Mouse (Mus musculus) kidney, embryonic 16.5 days (tissue): ENCODE measurements at regions not wholly inside any gene's neighbourhood (a gene's known extent, or its start where the extent isn't known, plus 50 kb on each side); places are given as distances from the start of the nearest gene placed in this dataset.

Experiments
- ATAC-seq: fragments of 200-750 bp; cut with Nextera tagmentation; 2 replicates; pipeline ENCODE4 v1.8.0; 2017; ENCODE audit warnings: moderate TSS enrichment; ENCODE audit not compliant: low FRiP score, low TSS enrichment
- H3K27ac ChIP-seq: fragments of 300-500 bp; sonication (generic); 2 replicates; pipeline ENCODE4 v1.5.1; 2014; ENCODE audit warnings: low read length
- H3K27me3 ChIP-seq: fragments of 300-500 bp; sonication (generic); 2 replicates; pipeline ENCODE4 v1.6.1; 2014; ENCODE audit warnings: low read length, control low read depth, mixed read lengths; ENCODE audit not compliant: insufficient read depth
- H3K36me3 ChIP-seq: fragments of 300-500 bp; sonication (generic); 2 replicates; pipeline ENCODE4 v1.6.1; 2014; ENCODE audit warnings: low read length, control low read depth, mixed read lengths; ENCODE audit not compliant: insufficient read depth
- H3K4me1 ChIP-seq: fragments of 300-500 bp; sonication (generic); 2 replicates; pipeline ENCODE4 v1.6.1; 2014; ENCODE audit warnings: low read length, control low read depth, mixed read lengths; ENCODE audit not compliant: insufficient read depth
- H3K4me2 ChIP-seq: fragments of 300-500 bp; sonication (generic); replicated peaks from 2 replicates; pipeline ENCODE4 v1.6.1; 2014; ENCODE audit warnings: low read depth, low read length
- H3K4me3 ChIP-seq: fragments of 300-500 bp; sonication (generic); 2 replicates; pipeline ENCODE4 v1.5.1; 2014; ENCODE audit warnings: mild to moderate bottlenecking, low read length
- H3K9ac ChIP-seq: fragments of 300-500 bp; sonication (generic); replicated peaks from 2 replicates; pipeline ENCODE4 v1.6.1; 2014; ENCODE audit warnings: low read length
- H3K9me3 ChIP-seq: fragments of 300-500 bp; sonication (generic); 2 replicates; pipeline ENCODE4 v1.6.1; 2016; ENCODE audit warnings: low read length, control low read depth
- WGBS: fragments of 180-500 bp; shearing (Covaris S2); extraction: QIAGEN DNeasy Blood & Tissue Kit; methylation state at CpG from one replicate; pipeline ENCODE4 v1.1.7; 2014; 5-methylcytosine and 5-hydroxymethylcytosine counted together

DNA sequence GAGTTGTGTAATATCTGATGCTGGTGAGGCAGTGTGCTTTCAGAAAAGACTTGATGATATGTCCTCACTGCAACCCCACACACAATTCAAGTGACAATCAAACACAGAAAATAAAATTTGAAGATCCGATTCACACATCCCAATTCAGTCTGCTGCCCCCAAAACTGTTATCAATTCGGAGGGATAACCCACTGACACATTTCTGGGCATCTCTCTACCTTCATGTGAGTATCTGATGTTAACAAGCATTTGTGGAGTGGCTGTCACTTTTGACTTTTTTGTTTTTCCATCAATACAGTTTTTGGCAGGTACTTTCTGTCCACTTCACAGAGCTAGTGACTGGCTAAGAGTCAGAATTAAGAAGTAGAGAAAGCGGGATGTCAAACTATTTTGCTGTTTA, 101.4 kb upstream of the Eef1e1 start:
- Histone ChIP-seq H3K27me3 (no peaks in the 10 kb centered on the region), H3K36me3 (no peaks in the 10 kb centered on the region), H3K9ac (no peak overlapping the region), H3K4me2 (no peak overlapping the region), H3K27ac (no peak overlapping the region), H3K9me3 (no peaks in the 10 kb centered on the region), H3K4me1 (no peaks in the 10 kb centered on the region), H3K4me3 (no peak overlapping the region)
- no peak for ATAC-seq
- WGBS: 95% methylated on average over 3 of the region's 3 CpGs

DNA sequence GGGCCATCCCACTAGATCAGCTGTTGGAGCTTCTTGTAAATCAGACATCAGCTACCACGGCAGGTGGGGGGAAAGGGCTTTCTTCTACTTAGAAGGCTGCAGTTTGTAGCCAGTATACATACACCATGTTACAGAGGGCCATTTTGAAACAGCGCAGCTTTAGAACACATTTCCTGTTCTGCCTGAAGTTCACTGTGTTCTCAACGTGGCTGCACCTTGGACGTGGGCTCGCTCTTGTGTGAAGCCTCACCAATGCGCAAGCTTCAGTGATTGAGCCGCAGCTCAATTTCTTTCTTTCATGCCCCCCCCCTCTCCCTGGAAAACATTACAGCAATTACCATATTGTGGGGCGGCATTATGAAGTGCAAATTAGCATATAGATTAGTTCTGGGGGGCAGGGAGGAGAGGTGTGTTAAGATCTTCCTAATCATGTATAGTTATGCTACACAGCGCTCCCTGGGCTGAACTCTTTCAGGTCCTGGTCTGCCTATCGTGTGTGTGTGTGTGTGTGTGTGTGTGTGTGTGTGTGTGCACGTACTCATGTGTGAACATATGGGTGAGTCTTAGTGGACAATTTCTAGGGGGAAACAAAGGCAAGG, 97.9 kb upstream of the Eef1e1 start:
- ATAC-seq: no peak

DNA sequence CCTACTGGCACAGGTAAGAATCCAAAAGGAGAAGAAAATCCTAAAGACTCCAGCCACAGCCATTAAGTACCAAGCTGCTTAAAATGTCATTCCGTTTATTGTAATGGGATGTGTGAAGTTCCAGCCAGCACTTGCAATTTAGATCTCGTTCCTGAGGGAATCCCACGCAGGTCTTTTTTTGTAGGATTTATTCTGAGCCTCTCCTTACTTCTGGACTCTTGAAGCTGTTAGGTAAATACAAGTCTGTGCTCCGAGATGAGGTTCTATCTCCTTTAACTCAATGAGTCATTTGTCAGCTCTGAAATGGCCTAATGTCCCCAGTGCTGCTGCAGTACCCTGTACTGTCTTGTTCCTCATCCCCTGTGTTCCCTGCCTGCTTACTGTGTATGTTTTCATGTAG, 94.9 kb upstream of the Eef1e1 start:
- no peaks in the 10 kb centered on the region for H3K4me1 ChIP-seq
- no peak for ATAC-seq
- H3K9ac ChIP-seq: no peak overlapping the region
- H3K36me3 ChIP-seq: no peaks in the 10 kb centered on the region
- no peak overlapping the region for H3K4me2 ChIP-seq
- no peak overlapping the region for H3K27ac ChIP-seq
- no peak overlapping the region for H3K4me3 ChIP-seq
- H3K27me3 ChIP-seq: no peaks in the 10 kb centered on the region
- H3K9me3 ChIP-seq: peaks cover 4% of the 10 kb centered on the region; the same call in 1 of the 2 replicates
- WGBS: 77% methylated on average over 4 of the region's 4 CpGs

More for the DNA sequence above, 97.9 kb upstream of the Eef1e1 start:
- Histone ChIP-seq H3K9me3 (peaks cover 2% of the 10 kb centered on the region; the same call in 1 of the 2 replicates), H3K4me2 (no peak overlapping the region), H3K36me3 (no peaks in the 10 kb centered on the region), H3K27ac (no peak overlapping the region), H3K27me3 (no peaks in the 10 kb centered on the region), H3K4me3 (no peak overlapping the region), H3K9ac (no peak overlapping the region), H3K4me1 (no peaks in the 10 kb centered on the region)
- WGBS: 67% methylated on average over 11 of the region's 11 CpGs

DNA sequence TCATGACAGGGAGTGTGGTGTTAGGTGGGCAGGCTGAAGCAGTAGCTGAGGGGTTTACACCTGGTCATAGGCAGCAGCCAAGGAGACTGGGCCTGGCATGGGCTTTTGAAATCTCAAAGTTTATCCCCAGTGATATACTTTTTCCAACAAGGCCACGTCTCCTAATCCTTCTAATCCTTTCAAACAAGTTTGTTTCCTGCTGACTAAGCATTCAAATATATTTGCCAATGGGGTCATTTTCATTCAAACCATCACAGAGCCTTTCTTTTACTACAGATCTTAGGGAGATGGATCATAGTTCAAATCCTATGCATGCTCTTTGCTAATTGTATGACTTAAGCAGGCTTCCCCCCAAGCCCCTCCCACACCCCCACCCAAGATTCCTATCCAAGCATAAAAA, 93.0 kb upstream of the Eef1e1 start:
- WGBS: 85% methylated on average over 1 of the region's 1 CpGs
- no peak for ATAC-seq
- Histone ChIP-seq H3K4me3 (no peak overlapping the region), H3K27me3 (no peaks in the 10 kb centered on the region), H3K9me3 (peaks cover 4% of the 10 kb centered on the region; the same call in 1 of the 2 replicates), H3K36me3 (no peaks in the 10 kb centered on the region), H3K4me1 (no peaks in the 10 kb centered on the region), H3K4me2 (no peak overlapping the region), H3K27ac (no peak overlapping the region), H3K9ac (no peak overlapping the region)

DNA sequence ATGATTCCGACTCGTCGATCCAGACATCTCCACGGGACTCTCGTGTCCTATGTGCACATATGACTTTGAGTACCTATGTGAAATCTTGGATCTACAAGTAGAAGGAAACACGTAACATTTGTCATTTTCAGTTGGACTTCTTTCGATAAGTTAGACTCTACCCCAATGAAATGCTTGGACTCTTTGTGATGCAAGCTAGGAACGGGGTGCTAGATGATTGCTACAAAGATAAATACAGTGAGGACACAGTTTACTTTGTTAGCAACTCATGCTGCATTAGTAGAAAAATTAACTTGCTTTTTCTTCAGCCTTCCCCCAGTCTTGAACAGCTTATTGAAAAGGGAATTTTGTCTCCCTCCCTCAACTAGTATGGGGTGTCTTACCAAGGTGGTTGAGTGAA, 81.2 kb upstream of the Eef1e1 start:
- H3K4me1 ChIP-seq: no peaks in the 10 kb centered on the region
- no peak for ATAC-seq
- H3K36me3 ChIP-seq: no peaks in the 10 kb centered on the region
- H3K9me3 ChIP-seq: no peaks in the 10 kb centered on the region
- no peak overlapping the region for H3K27ac ChIP-seq
- no peaks in the 10 kb centered on the region for H3K27me3 ChIP-seq
- WGBS: 87% methylated on average over 8 of the region's 8 CpGs
- H3K4me3 ChIP-seq: no peak overlapping the region
- H3K9ac ChIP-seq: no peak overlapping the region
- no peak overlapping the region for H3K4me2 ChIP-seq

DNA sequence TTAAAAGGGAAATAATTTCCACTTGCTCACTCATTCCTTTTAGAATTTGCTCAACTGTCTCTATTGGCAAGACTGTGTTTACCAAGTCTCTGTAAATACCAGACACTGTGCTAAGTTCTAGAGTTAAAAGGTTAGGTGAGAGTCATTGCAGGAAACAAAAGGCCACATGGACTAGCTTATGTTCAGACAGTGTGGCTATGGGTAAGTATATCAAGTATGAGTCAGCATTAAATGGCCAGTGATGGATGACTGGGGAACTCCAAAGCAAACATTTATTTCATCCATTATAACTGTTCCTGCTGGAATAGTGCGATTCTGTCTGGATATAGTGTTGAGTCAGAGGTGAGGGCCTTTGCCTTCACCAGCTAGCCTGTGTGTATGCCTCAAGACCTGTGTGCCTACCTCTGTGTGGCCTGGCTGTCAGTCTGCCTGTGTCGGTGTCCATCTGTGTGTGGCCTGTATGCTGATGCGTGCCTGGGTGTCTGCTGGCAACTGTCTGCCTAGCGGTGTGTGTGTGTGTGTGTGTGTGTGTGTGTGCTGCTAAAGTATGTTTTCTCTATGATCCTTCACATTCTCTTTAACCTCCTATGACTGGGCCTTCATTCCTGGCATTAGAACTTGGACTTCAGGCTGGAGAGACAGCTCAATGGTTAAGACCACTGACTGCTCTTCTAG, 77.6 kb upstream of the Eef1e1 start:
- no peaks in the 10 kb centered on the region for H3K4me1 ChIP-seq
- 90% methylated on average over 4 of the region's 4 CpGs for WGBS
- no peak for ATAC-seq
- H3K27ac ChIP-seq: no peak overlapping the region
- no peaks in the 10 kb centered on the region for H3K9me3 ChIP-seq
- H3K27me3 ChIP-seq: no peaks in the 10 kb centered on the region
- H3K4me3 ChIP-seq: no peak overlapping the region
- no peak overlapping the region for H3K4me2 ChIP-seq
- H3K36me3 ChIP-seq: no peaks in the 10 kb centered on the region
- H3K9ac ChIP-seq: no peak overlapping the region

DNA sequence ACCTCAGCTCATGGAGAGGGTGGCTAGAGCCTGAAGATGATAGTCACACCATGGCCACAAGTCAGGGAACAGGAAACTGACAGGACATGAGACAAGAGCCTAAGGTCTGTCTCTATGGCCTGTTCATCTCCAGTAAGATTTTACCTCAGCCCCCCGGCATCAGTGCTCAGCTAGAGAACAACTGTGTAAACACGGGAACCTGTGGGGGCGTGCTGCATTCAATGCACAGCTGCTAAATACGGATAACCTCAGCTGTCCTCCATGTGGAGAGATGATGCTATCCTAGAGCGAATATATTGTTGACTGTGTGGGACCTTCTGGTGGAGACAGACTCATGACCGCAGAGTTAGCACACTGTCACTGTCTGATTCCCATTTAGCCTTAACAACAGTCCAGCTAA, 76.4 kb upstream of the Eef1e1 start:
- H3K4me3 ChIP-seq: no peak overlapping the region
- H3K9me3 ChIP-seq: no peaks in the 10 kb centered on the region
- no peak overlapping the region for H3K9ac ChIP-seq
- no peak for ATAC-seq
- no peak overlapping the region for H3K27ac ChIP-seq
- H3K36me3 ChIP-seq: no peaks in the 10 kb centered on the region
- H3K27me3 ChIP-seq: no peaks in the 10 kb centered on the region
- 61% methylated on average over 6 of the region's 6 CpGs for WGBS
- no peak overlapping the region for H3K4me2 ChIP-seq
- H3K4me1 ChIP-seq: no peaks in the 10 kb centered on the region

DNA sequence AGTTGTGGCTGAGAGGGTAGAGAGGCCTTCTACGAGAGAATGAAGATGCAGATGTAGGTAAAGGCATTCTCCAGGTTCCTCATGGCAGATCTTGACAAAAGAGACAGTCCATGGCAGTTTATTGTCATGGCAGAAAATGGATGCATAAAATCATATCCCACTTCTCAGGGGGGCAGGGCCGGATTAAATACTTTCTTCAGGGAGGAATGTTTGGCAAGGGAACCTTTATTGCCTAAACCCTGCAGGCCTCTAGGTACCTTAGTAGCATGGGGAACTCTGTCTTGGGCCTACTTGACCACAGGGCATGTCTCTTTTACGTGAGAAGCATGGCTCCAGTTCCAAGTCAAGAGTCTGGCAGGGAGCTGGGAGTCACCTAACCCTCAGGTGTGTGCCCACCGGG, 74.4 kb upstream of the Eef1e1 start:
- Histone ChIP-seq H3K4me2 (no peak overlapping the region), H3K4me3 (no peak overlapping the region), H3K9ac (no peak overlapping the region), H3K4me1 (no peaks in the 10 kb centered on the region), H3K27me3 (no peaks in the 10 kb centered on the region), H3K36me3 (no peaks in the 10 kb centered on the region), H3K9me3 (no peaks in the 10 kb centered on the region), H3K27ac (no peak overlapping the region)
- no peak for ATAC-seq
- WGBS: 80% methylated on average over 4 of the region's 4 CpGs

DNA sequence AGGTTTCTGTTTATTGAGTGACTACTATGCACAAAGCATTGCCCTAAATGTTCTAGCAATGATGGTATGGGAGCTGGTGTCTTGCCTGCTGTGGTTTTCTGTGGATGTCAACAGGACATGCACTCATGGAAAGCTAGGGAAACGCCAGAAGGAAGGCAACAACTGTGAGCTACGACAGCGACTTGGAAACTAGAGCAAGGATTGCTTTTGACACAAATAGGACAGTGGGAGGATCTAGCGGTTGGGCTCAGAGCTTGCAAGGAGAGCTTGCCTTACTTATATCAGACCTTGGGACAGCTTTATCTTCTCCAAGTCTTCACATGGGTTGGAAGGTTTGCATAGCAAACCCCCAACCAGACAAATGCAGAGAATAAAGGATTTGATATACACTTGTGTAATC, 66.6 kb upstream of the Eef1e1 start:
- Histone ChIP-seq H3K27me3 (no peaks in the 10 kb centered on the region), H3K9ac (no peak overlapping the region), H3K4me3 (no peak overlapping the region), H3K4me2 (no peak overlapping the region), H3K4me1 (no peaks in the 10 kb centered on the region), H3K9me3 (no peaks in the 10 kb centered on the region), H3K27ac (no peak overlapping the region), H3K36me3 (no peaks in the 10 kb centered on the region)
- WGBS: 86% methylated on average over 4 of the region's 4 CpGs
- no peak for ATAC-seq

DNA sequence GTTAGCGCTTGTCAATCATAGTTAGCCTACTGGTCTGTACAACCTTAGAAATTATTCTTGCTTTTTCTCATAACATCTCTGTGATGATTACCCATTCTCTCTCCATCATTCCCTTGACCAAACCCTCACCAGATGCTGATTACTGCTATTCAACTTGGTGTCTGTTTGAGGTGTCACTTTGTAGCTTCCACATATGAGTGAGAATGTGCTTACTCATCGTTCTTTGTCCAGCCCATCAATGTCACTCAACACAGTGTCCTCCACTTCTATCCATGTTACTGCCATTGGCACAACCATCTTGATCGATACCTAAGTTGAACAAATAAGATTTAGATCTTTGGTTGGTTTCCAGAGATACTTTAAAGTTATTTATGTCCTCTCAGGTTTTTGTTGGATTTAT, 62.3 kb upstream of the Eef1e1 start:
- Histone ChIP-seq H3K4me1 (no peaks in the 10 kb centered on the region), H3K9me3 (no peaks in the 10 kb centered on the region)
- WGBS: 93% methylated on average over 3 of the region's 3 CpGs

More for the DNA sequence above, 62.3 kb upstream of the Eef1e1 start:
- Histone ChIP-seq H3K36me3 (no peaks in the 10 kb centered on the region), H3K4me3 (no peak overlapping the region), H3K27ac (no peak overlapping the region), H3K9ac (no peak overlapping the region), H3K27me3 (no peaks in the 10 kb centered on the region), H3K4me2 (no peak overlapping the region)
- ATAC-seq: no peak
